In the genomic region with DNA sequence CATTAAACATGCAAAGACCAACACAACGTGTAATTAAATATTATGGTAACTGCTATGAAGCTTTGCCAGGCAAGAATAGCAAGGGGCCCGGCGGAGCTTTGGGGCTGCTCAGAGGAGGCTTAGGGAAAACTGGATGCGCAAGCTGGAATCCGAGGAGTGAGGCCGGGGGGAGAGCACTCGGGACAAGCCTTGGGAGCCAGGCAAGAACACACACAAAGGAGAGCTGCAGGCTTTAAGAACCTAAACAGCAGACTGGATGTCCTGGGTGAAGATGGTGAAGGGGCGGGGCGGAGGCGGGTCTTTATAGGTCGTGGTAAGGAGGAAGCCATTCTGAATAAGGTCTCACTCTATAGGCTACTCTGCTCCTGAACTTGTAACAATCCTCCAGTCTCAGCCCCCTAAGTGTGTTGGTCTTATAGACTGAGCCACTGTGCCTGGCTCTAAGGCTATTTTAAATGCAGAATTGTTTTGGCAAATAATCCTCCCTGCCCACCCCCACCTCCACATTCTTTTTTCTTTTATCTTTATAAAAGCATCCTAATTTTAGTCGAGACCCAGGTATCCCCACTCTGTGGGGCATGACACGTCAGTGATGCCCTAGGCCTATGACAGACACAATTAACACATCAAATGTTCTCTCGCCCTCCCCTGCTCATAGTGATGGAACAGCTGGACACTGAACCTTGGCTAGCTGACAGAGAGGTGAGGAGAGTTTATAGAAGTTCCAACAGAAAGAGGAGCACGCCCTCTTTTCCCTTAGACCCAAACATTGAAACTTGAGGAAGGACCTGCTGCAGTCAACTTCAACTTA, we compare ENCODE assay signal across 7 mouse cellular contexts. TPM values are rescaled to one million over a fixed set of nuclear protein-coding genes. Genes with fewer than 3 reads are reported as not detected.
DNase-seq lines count a peak whose midpoint lies in the region; ATAC-seq and TF ChIP-seq lines count a peak whose summit lies in the region.

No protein-coding gene starts in this region.

- H3K4me3 ChIP-seq in thymus, adult 2 months (ENCODE audit: control insufficient read depth, insufficient read depth, low read length) = no peak overlapping the region
- H3K4me3 ChIP-seq in forebrain, embryonic 16.5 days (replicated peaks; ENCODE audit: low read length) = no peak overlapping the region

- peak; percentile 39 for DNase-seq in thymus, postnatal 4 days
- DNase-seq in thymus, adult 2 months = no peak
- DNase-seq in left cerebral cortex, postnatal 10 days (ENCODE audit: extremely low spot score in 1 of 2, low spot score in 2 of 2) = no peak
- no peak for DNase-seq in heart, adult 8-10 months (ENCODE audit: low spot score)

- peaks cover 8% of the 10 kb centered on the region for H3K4me1 ChIP-seq in thymus, adult 2 months (replicated peaks; ENCODE audit: control insufficient read depth, insufficient read depth, low read length)
- H3K4me1 ChIP-seq in forebrain, embryonic 16.5 days (replicated peaks; ENCODE audit: control insufficient read depth, insufficient read depth, low read length) = peaks cover 24% of the 10 kb centered on the region

- H3K4me2 ChIP-seq in forebrain, embryonic 16.5 days (ENCODE audit: low read length) = peak overlapping the region; percentile 18

- H3K27me3 ChIP-seq in thymus, adult 2 months (ENCODE audit: control insufficient read depth, insufficient read depth, low read length) = no peaks in the 10 kb centered on the region
- no peaks in the 10 kb centered on the region for H3K27me3 ChIP-seq in forebrain, embryonic 16.5 days (replicated peaks; ENCODE audit: control insufficient read depth, insufficient read depth, low read length)

- TF ChIP-seq POLR2A in thymus, adult 2 months (IDR thresholded peaks at IDR 0.05; ENCODE audit: control insufficient read depth, extremely low read depth, insufficient read depth, low read length, poor library complexity) = no peak

- 90% methylated on average over 15 of the region's 15 CpGs for WGBS in thymus, adult 2 months
- 21% methylated on average over 15 of the region's 15 CpGs for WGBS in forebrain, embryonic 16.5 days

- no peaks in the 10 kb centered on the region for H3K9me3 ChIP-seq in forebrain, embryonic 16.5 days (ENCODE audit: control insufficient read depth, low read length)

- no peak overlapping the region for H3K27ac ChIP-seq in thymus, adult 2 months (ENCODE audit: control insufficient read depth, insufficient read depth, low read length)
- peak overlapping the region; percentile 27; the same call in 1 of the 2 replicates for H3K27ac ChIP-seq in forebrain, embryonic 16.5 days (ENCODE audit: low read length)

- no peaks in the 10 kb centered on the region for H3K36me3 ChIP-seq in thymus, adult 2 months (ENCODE audit: control insufficient read depth, insufficient read depth, low read length)
- no peaks in the 10 kb centered on the region for H3K36me3 ChIP-seq in forebrain, embryonic 16.5 days (ENCODE audit: control insufficient read depth, insufficient read depth)

- peak overlapping the region; percentile 24; the same call in 1 of the 2 replicates for H3K9ac ChIP-seq in forebrain, embryonic 16.5 days (replicated peaks; ENCODE audit: low read depth, low read length)

- no peak for TF ChIP-seq CTCF in thymus, adult 2 months (IDR thresholded peaks at IDR 0.05; ENCODE audit: borderline replicate concordance, control insufficient read depth, extremely low read depth, insufficient read depth, low read length, poor library complexity)

- intact Hi-C loops in left cerebral cortex, postnatal 10 days (cut with DNase I) = no loop called here

- ATAC-seq in forebrain, embryonic 16.5 days = peak; percentile 41
- 0 out of 2 replicates have a peak, but pooled peaks have one; percentile 29 for ATAC-seq in megakaryocyte progenitor cell, adult 5-6 weeks (replicated peaks; ENCODE audit: poor library complexity)
- ATAC-seq in activated CD4-positive, CD25-positive, alpha-beta regulatory T cell, adult 4 months = no peak

RNA-seq across cellular contexts. Expression of gene Sipa1l3, which starts 36.9 kb away (rescaled TPM):
- polyA plus RNA-seq in thymus, adult 2 months (2012; rRNA removed) = 93.0 and 111 TPM in 2 replicates
- 13.9 and 16.1 TPM in 2 replicates for polyA plus RNA-seq in forebrain, embryonic 16.5 days (2015; fragmentation: Nextera tagmentation; extraction: Ambion mirVana)
- total RNA-seq in megakaryocyte progenitor cell, adult 5-6 weeks (2015) = 28.2 and 34.2 TPM in 2 replicates
- 5.4 and 8.3 TPM in 2 replicates for total RNA-seq in megakaryocyte progenitor cell, adult 5-6 weeks (2017)
- 10 to 100 TPM; 50.4 to 53.7 TPM for total RNA-seq in left cerebral cortex, postnatal 10 days (2021)
- 10 to 100 TPM in 1 of 4 experiments, 1 to 10 TPM in 3; 6.8 to 10.3 (median 8.2) TPM for total RNA-seq in heart, adult 8-10 months (2022)
- 1 to 10 TPM; 2.4 to 5.0 TPM for polyA plus RNA-seq in activated CD4-positive, CD25-positive, alpha-beta regulatory T cell, adult 4 months (2017; shearing (Covaris generic))
